Mouse (Mus musculus) hindbrain, embryonic 10.5 days (tissue): ENCODE results near the gene Glra2. TPM values are rescaled to one million over a fixed set of nuclear protein-coding genes. Genes with fewer than 3 reads are reported as not detected.
"Not testable (repeated sequence)": the region's sequence is repeated elsewhere in the genome, so short reads cannot be mapped to it uniquely, and the experiment has no call there.

Source experiments
- DNase-seq: peaks from one replicate; pipeline ENCODE4 v3.0.0-alpha.2; 2017; ENCODE audit warnings: low spot score
- H3K27ac ChIP-seq: fragments of 300-500 bp; sonication (generic); 2 replicates; pipeline ENCODE4 v1.5.1; 2016; ENCODE audit warnings: mild to moderate bottlenecking, moderate library complexity
- H3K27me3 ChIP-seq: fragments of 300-500 bp; sonication (generic); 2 replicates; pipeline ENCODE4 v1.6.1; 2016; ENCODE audit warnings: mild to moderate bottlenecking; ENCODE audit not compliant: poor library complexity, insufficient read depth, severe bottlenecking
- H3K36me3 ChIP-seq: fragments of 300-500 bp; sonication (generic); 2 replicates; pipeline ENCODE4 v1.6.1; 2016; ENCODE audit warnings: mild to moderate bottlenecking, moderate library complexity
- H3K4me1 ChIP-seq: fragments of 300-500 bp; sonication (generic); replicated peaks from 2 replicates; pipeline ENCODE4 v1.6.1; 2016; ENCODE audit warnings: mild to moderate bottlenecking
- H3K4me3 ChIP-seq: fragments of 300-500 bp; sonication (generic); 2 replicates; pipeline ENCODE4 v1.5.1; 2016; ENCODE audit warnings: mild to moderate bottlenecking, moderate library complexity
- H3K9me3 ChIP-seq: fragments of 300-500 bp; sonication (generic); 2 replicates; pipeline ENCODE4 v1.6.1; 2016; ENCODE audit warnings: mild to moderate bottlenecking, moderate library complexity
- WGBS: fragments of 180-500 bp; shearing (Covaris S2); methylation state at CpG from one replicate; pipeline ENCODE4 v1.1.7; 2016; 5-methylcytosine and 5-hydroxymethylcytosine counted together
- polyA plus RNA-seq: library from polyadenylated mRNA; unstranded; fragments of >200 nt; fragmentation: Nextera tagmentation; extraction: Ambion mirVana; gene quantifications from 2 replicates; pipeline ENCODE4 v1.2.1, GENCODE M21; 2016

Gene Glra2
- 0.05 and 0.65 TPM in 2 replicates for polyA plus RNA-seq

DNA sequence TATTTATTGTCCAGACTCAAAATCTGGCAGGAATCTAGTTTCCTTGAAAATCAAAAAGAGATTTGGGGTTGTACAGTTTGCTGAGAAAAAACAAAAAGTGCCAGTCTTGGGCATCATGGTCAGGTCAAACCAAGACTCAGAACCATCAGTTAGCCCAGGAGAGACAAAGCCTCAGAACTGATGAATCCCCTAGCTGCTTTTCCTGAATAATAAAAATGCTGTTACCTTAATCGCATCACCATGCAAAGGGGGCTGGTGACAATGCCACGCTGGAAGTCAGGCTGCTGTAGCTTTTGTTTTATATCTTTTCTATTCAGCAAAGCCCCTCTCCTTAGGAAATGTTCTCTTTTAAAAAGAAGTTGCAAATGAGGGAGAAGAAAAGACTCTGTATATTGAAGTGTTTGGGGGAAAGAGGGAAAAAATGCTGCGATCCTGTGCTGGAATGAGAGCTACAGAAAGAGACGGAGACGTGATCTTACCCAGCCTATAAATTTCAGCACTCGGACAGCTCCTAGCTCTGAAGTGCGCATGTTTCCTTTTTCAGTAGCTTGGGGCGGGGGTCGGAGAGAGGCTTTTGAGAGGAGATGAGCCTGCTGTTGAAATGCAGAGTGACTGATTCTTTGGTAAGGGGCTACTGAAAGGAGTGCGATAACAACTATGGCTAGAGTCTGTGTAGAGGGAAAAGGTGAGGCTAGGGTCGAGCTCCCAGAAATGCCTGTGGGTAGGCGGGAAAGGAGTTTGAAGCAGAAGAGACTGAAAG lies at the start of gene Glra2:
Gene Glra2 (minus strand): TSS at position 455 of the 760 bp plus-strand sequence.
- peak; percentile 44 for DNase-seq
- H3K27me3 ChIP-seq, result no peaks in the 10 kb centered on the region
- peak within 1 kb of the TSS; percentile 34 for H3K4me3 ChIP-seq
- no peaks in the 10 kb centered on the region for H3K4me1 ChIP-seq
- H3K36me3 ChIP-seq, result no peaks in the 10 kb centered on the region
- 13% methylated on average over 12 of the region's 12 CpGs for WGBS
- no peak within 1 kb of the TSS for H3K27ac ChIP-seq
- no peaks in the 10 kb centered on the region for H3K9me3 ChIP-seq

- Histone ChIP-seq H3K27me3 (no peaks in the 10 kb centered on the region), H3K27ac (no peak overlapping the region), H3K9me3 (no peaks in the 10 kb centered on the region), H3K36me3 (no peaks in the 10 kb centered on the region), H3K4me3 (no peak overlapping the region), H3K4me1 (no peaks in the 10 kb centered on the region)
- no peak for DNase-seq
- 80% methylated on average over 1 of the region's 1 CpGs for WGBS
Measured at GRCm38 (mm10) chrX:165362798-165363197, 35.6 kb upstream of the Glra2 start.

- Histone ChIP-seq H3K27ac (no peak overlapping the region), H3K27me3 (no peaks in the 10 kb centered on the region), H3K9me3 (no peaks in the 10 kb centered on the region), H3K36me3 (no peaks in the 10 kb centered on the region), H3K4me1 (no peaks in the 10 kb centered on the region), H3K4me3 (no peak overlapping the region)
- 89% methylated on average over 5 of the region's 5 CpGs for WGBS
- no peak for DNase-seq
Measured at GRCm38 (mm10) chrX:165344611-165345010, 17.4 kb upstream of the Glra2 start.

- peak; percentile 30 for DNase-seq
- H3K4me3 ChIP-seq, result peak overlapping the region; percentile 34
Measured at GRCm38 (mm10) chrX:165327699-165328333, 623 bp upstream of the Glra2 start.

DNA sequence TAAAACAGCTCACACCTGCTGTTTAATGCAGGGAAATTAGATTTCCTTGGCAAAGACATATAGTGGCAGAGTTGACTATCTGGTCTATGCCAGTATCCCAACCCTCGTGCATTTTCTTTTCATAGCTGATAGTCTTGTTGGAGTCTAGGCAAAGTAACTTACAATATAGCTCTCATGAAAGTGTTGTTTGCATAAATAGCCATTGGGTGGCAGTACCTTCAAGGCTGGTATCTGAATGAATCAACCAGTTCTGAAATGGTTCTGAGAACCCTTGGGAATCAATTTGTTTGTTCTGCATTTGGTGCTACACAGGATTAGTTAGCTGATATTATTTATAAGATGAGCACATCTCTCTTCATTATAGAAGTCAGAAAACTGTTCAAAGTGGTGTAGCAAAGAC lies 133.6 kb downstream of the Glra2 start:
- 69% methylated on average over 1 of the region's 1 CpGs for WGBS
- Histone ChIP-seq H3K9me3 (no peaks in the 10 kb centered on the region), H3K4me3 (no peak overlapping the region), H3K27ac (no peak overlapping the region), H3K36me3 (no peaks in the 10 kb centered on the region), H3K4me1 (no peaks in the 10 kb centered on the region), H3K27me3 (0 out of 2 replicates have a peak, but pooled peaks cover 4% of the 10 kb centered on the region)
- no peak for DNase-seq

More at GRCm38 (mm10) chrX:165327699-165328333, 623 bp upstream of the Glra2 start:
- Histone ChIP-seq H3K27me3 (no peaks in the 10 kb centered on the region), H3K27ac (no peak overlapping the region), H3K9me3 (no peaks in the 10 kb centered on the region), H3K36me3 (no peaks in the 10 kb centered on the region), H3K4me1 (no peaks in the 10 kb centered on the region)
- WGBS, result 14% methylated on average over 9 of the region's 9 CpGs

DNA sequence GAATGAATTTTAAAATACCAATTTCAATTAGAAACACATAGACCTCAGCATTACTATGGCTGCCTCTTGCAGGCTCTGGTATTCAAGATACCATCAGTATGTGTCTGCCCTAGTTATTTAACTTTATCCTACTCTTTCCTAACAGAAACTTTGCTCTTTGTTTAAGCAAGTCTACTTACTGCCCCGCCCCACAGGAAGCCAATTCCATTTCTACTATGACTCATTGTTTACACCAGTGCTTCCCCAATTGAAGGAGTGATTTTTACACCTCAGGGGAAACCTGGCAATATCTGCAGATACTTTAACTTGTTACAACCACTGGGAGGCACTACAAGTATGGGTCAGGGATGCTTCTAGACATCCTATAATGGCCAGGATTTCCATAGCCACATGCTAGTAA lies 136.0 kb downstream of the Glra2 start:
- H3K9me3 ChIP-seq, result no peaks in the 10 kb centered on the region
- DNase-seq, result no peak
- no peaks in the 10 kb centered on the region for H3K36me3 ChIP-seq
- H3K4me3 ChIP-seq, result no peak overlapping the region
- H3K27me3 ChIP-seq, result no peaks in the 10 kb centered on the region
- no peaks in the 10 kb centered on the region for H3K4me1 ChIP-seq
- 59% methylated on average over 1 of the region's 1 CpGs for WGBS
- no peak overlapping the region for H3K27ac ChIP-seq

GRCm38 (mm10) chrX:165182948-165183347 lies 144.2 kb downstream of the Glra2 start:
- H3K4me3 ChIP-seq, H3K4me1 ChIP-seq, DNase-seq, H3K27ac ChIP-seq, H3K36me3 ChIP-seq, H3K9me3 ChIP-seq, H3K27me3 ChIP-seq: not testable (repeated sequence)
- 88% methylated on average over 2 of the region's 2 CpGs for WGBS

DNA sequence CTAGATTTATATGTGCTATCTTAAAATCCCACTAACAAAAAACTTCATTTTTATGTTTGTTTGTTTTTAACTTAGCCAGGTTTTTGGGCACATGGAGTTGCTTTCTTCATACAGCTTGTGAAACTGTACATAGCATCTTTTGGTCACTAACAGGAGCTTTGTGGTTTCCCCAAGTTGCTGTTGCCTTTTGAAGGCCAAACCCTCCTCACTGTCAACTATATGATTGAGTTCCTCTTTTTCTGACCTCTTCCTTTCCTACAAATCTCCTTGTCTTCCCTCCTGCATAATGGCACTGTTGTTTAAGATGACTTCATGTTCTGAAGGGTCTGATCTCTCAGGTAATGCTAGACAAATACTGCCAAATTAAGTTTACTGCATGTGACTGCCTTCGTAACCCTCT lies 170.6 kb downstream of the Glra2 start:
- Histone ChIP-seq H3K4me1 (no peaks in the 10 kb centered on the region), H3K4me3 (no peak overlapping the region), H3K27me3 (no peaks in the 10 kb centered on the region), H3K36me3 (no peaks in the 10 kb centered on the region), H3K27ac (no peak overlapping the region), H3K9me3 (no peaks in the 10 kb centered on the region)
- DNase-seq, result no peak
- WGBS, result 89% methylated on average over 1 of the region's 1 CpGs

- H3K27me3 ChIP-seq, result no peaks in the 10 kb centered on the region
- H3K36me3 ChIP-seq, result no peaks in the 10 kb centered on the region
- no peaks in the 10 kb centered on the region for H3K4me1 ChIP-seq
- no peak overlapping the region for H3K27ac ChIP-seq
- H3K9me3 ChIP-seq, result no peaks in the 10 kb centered on the region
- WGBS, result 84% methylated on average over 1 of the region's 1 CpGs
- no peak for DNase-seq
- no peak overlapping the region for H3K4me3 ChIP-seq
Measured at GRCm38 (mm10) chrX:165104171-165104570, 223.0 kb downstream of the Glra2 start.
